Mouse (Mus musculus): ENCODE measurements around the gene Prox2.

DNA sequence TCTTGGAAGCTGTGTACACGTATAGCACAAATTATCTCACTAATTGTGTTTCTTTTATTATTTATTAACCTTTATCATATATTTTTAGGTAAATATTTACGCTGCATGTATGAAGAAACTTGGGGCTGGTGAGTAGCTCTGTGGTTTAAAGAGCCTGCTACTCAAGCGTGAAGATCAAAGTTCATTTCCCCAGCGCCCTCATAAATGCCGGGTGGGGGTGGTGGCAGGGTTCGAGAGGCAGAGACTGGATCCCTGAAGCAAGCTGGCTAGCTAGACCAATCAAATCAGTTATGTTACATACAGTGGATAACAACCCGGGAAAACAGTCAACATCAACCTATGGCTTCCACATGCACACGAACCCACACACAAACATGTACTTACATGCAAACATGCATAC is 7.5 kb downstream of the Prox2 start:
- TF ChIP-seq POLR2A (IDR thresholded peaks at IDR 0.05; ENCODE audit: borderline replicate concordance, control insufficient read depth, low read depth, low read length) (no peak), CTCF (IDR thresholded peaks at IDR 0.05; ENCODE audit: control insufficient read depth, insufficient read depth, low read length) (no peak)

All from bone marrow, adult 2 months (tissue).